Mouse (Mus musculus): ENCODE results near the gene G0s2.

DNA sequence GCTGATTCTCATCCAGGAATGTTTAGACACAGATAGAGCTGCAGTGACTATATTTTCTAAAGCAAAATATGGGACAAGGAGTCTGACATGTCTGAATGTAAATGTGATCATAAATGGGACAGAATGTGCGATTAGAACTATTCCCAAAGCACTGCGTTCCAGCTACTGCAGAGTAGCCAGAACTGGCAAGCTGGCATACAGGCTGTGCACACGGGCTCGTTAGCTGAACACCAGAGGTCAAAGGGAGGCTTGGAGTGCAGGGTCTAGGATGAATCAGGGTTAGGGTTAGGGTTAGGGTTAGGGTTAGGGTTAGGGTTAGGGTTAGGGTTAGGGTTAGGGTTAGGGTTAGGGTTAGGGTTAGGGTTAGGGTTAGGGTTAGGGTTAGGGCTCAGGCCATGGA lies 45.5 kb downstream of the G0s2 start:
- no peak for TF ChIP-seq CTCF (IDR thresholded peaks at IDR 0.05; ENCODE audit: low read depth)
- TF ChIP-seq EP300 (IDR thresholded peaks at IDR 0.05; ENCODE audit: low read depth) = no peak

Measured in liver, embryonic 14.5 days (tissue).